Mouse (Mus musculus) bone marrow macrophage, adult 2 months (primary cell): ENCODE measurements around the gene Srgap1.

Experiments used
- CTCF ChIP-seq: IDR thresholded peaks from 2 replicates; pipeline ENCODE4 v1.5.1; 2012; ENCODE audit warnings: low read depth, mild to moderate bottlenecking, low read length, moderate library complexity
- POLR2A ChIP-seq: IDR thresholded peaks from 2 replicates; pipeline ENCODE4 v1.6.1; 2012; ENCODE audit warnings: mild to moderate bottlenecking, low read depth, low read length, borderline replicate concordance

GRCm38 (mm10) chr10:122096462-122096979, 49.4 kb upstream of the Srgap1 start:
- TF ChIP-seq CTCF = no peak
- no peak for TF ChIP-seq POLR2A
